Mouse (Mus musculus) retina, adult 2 months (tissue): ENCODE results near the gene Gm49387.

Experiments used
- DNase-seq: peaks from one replicate; pipeline ENCODE4 v3.0.0-alpha.2; 2012; ENCODE audit warnings: low read depth, low spot score

The Gm49387 gene

GRCm38 (mm10) chr14:31640346-31640889 is at the start of gene Gm49387:
Gene Gm49387, minus strand, starts transcription at chr14:31640878.
- DNase-seq = no peak

- no peak for DNase-seq
These were observed 45.6 kb upstream of the Gm49387 start for GRCm38 (mm10) chr14:31686231-31686630.

GRCm38 (mm10) chr14:31685680-31686079 is 45.0 kb upstream of the Gm49387 start:
- no peak for DNase-seq

- DNase-seq = no peak
These were observed 43.8 kb upstream of the Gm49387 start for GRCm38 (mm10) chr14:31684343-31685040.

- DNase-seq = no peak
These were observed 42.9 kb upstream of the Gm49387 start for GRCm38 (mm10) chr14:31683610-31684009.

- DNase-seq = no peak
These were observed 41.4 kb upstream of the Gm49387 start for GRCm38 (mm10) chr14:31681931-31682555.

- DNase-seq = no peak
These were observed 40.6 kb upstream of the Gm49387 start for GRCm38 (mm10) chr14:31681291-31681690.

- DNase-seq = no peak
These were observed 40.0 kb upstream of the Gm49387 start for GRCm38 (mm10) chr14:31680656-31681055.

- no peak for DNase-seq
These were observed 31.1 kb upstream of the Gm49387 start for GRCm38 (mm10) chr14:31671635-31672320.

- no peak for DNase-seq
These were observed 29.2 kb upstream of the Gm49387 start for GRCm38 (mm10) chr14:31669642-31670490.

GRCm38 (mm10) chr14:31669161-31669611 is 28.5 kb upstream of the Gm49387 start:
- DNase-seq = no peak

- DNase-seq = no peak
These were observed 27.6 kb upstream of the Gm49387 start for GRCm38 (mm10) chr14:31668326-31668725.

- DNase-seq = no peak
These were observed 27.1 kb upstream of the Gm49387 start for GRCm38 (mm10) chr14:31667741-31668140.

- DNase-seq = no peak
These were observed 26.4 kb upstream of the Gm49387 start for GRCm38 (mm10) chr14:31666931-31667705.

GRCm38 (mm10) chr14:31665566-31665940 is 24.9 kb upstream of the Gm49387 start:
- no peak for DNase-seq

GRCm38 (mm10) chr14:31664903-31665565 is 24.4 kb upstream of the Gm49387 start:
- no peak for DNase-seq

- DNase-seq = no peak
These were observed 23.6 kb upstream of the Gm49387 start for GRCm38 (mm10) chr14:31664100-31664902.

GRCm38 (mm10) chr14:31663376-31664099 is 22.9 kb upstream of the Gm49387 start:
- no peak for DNase-seq
